In the genomic region with DNA sequence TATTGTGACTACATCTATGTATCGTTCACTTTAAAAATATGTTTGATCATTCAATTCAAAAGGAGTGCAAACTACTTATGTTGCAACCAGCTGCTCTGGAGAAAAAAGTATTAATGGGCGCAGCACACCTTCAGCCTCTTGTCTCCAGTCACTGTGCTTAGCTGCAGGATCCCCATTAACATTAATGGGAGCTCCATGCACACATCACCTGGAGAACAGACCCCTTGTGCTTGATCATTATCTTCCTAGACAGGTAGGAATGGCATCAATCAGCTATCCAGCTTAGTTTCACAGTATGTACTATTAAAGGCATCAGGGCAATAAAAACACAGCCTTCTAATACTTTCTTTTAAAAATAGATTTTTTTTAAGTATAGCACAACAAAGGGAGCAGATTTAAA, we compare ENCODE assay signal across 18 mouse cellular contexts.
"Had no signal": no experiment of that assay in that cellular context is flagged by ENCODE, and none has a peak within 500 bp of the region (broad histone marks: within the 10 kb centered on the region; RNA-seq: fewer than 3 reads in every experiment).

No protein-coding gene starts in this region.

- H3K9ac ChIP-seq: liver, embryonic 13.5 days; midbrain, embryonic 12.5 days; stomach, embryonic 15.5 days had no signal

- H3K36me3 ChIP-seq: liver, embryonic 13.5 days; midbrain, embryonic 12.5 days; stomach, embryonic 15.5 days had no signal

- ATAC-seq: inflammation-experienced regulatory T-cells, adult 6 months; intestine, embryonic 16.5 days had no signal

- H3K4me3 ChIP-seq: left cerebral cortex, adult 2 months; liver, embryonic 13.5 days; midbrain, embryonic 12.5 days; stomach, embryonic 15.5 days had no signal

- H3K4me1 ChIP-seq: liver, embryonic 13.5 days; midbrain, embryonic 12.5 days; stomach, embryonic 15.5 days had no signal

- H3K9me3 ChIP-seq: liver, embryonic 13.5 days; midbrain, embryonic 12.5 days; stomach, embryonic 15.5 days had no signal

- H3K27me3 ChIP-seq: liver, embryonic 13.5 days; midbrain, embryonic 12.5 days; stomach, embryonic 15.5 days had no signal

- DNase-seq: kidney, adult 18-20 months; kidney, adult 9 months; kidney, postnatal 14 days; kidney, postnatal 4 days; layer of hippocampus, adult 9-11 months; liver, embryonic 13.5 days; lung, adult 2 months; lung, postnatal 14 days; lung, postnatal 4 days; retina, postnatal 1 day; right cerebral cortex, postnatal 25 days; spleen, adult 18-20 months; thymus, postnatal 25 days had no signal

- H3K4me2 ChIP-seq: liver, embryonic 13.5 days; midbrain, embryonic 12.5 days; stomach, embryonic 15.5 days had no signal

- H3K27ac ChIP-seq: left cerebral cortex, adult 2 months; liver, embryonic 13.5 days; midbrain, embryonic 12.5 days; stomach, embryonic 15.5 days had no signal
